Mouse (Mus musculus) gastrocnemius, postnatal 14 days (tissue): Measurements from ENCODE around the gene Lgals2. TPM values are rescaled to one million over a fixed set of nuclear protein-coding genes. Genes with fewer than 3 reads are reported as not detected.
"Not testable (repeated sequence)": the region's sequence is repeated elsewhere in the genome, so short reads cannot be mapped to it uniquely, and the experiment has no call there.

Experiments
- DNase-seq: peaks from one replicate; pipeline ENCODE4 v3.0.0; 2021; ENCODE audit warnings: mixed read lengths
- intact Hi-C: fragments of 180-260 bp; cut with DNase I; formaldehyde crosslinking; loops from one replicate; pipeline ENCODE4 v1.15.1; 2025; ENCODE audit warnings: low total_unique reads
- long read RNA-seq, 2 experiments: library from polyadenylated mRNA; stranded (forward); transcript quantifications; one replicate each; pipeline ENCODE4 v2.0.0; 2021
- total RNA-seq, 2 experiments: library from RNA; stranded (reverse); gene quantifications; 2 replicates each; pipeline ENCODE4 v1.2.3; 2021

The Lgals2 gene
- total RNA-seq, result not detected
- long read RNA-seq, experiment 1, result 0 reads
- long read RNA-seq, experiment 2, result 0 reads

DNA sequence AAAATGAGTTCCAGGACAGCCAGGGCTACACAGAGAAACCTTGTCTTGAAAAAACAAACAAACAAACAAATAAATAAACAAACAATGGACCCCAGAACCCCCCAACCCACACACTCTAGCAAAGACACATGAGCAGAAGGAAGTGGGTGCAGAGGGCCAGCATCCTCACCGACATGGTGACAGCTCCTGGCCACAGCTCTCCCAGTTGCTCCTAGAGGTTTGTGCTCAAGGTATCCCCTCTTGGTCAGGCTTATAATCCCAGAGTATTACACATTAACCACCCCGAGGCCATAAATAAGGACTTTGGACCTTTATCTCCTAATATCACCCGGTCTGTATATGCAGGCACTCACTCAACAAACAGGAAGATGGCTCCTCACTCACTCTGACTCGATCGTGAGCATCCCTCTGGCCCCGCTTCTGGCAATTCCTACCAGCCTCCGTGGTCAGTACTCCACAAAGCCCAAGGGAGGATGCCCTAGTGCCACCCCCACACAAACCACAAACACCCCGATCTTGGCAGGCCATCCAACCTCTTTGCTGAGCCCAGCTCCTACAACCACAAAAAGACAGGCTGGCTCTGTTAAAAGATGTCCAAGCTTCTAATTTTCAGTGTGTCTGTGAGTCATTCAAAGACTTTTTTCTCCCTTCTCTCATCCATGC lies at the start of gene Lgals2:
TSS of gene Lgals2 (minus strand) at position 227 of the 663 bp plus-strand sequence.
- intact Hi-C loops, result no loop called here
- DNase-seq, result no peak

DNA sequence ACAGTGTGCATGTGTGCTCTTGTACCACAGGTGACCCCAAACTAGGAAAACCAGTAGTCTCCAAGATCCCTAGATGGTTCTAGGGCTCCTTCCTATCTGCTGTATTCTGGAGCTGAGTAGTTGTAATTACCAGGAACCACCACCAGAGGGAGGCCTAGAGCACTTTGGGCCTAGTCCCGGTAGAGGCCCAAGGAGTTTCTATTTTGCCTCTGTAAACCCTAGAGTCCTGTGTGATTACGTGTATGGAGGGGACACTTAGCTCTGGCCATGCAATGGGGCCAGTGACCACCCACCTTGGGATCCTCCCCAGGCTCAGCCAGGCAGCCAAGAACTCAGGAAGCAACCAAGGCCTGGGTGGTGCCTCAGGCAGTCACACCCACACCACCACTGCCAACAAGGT lies 47.9 kb upstream of the Lgals2 start:
- intact Hi-C loops, result no loop called here

DNA sequence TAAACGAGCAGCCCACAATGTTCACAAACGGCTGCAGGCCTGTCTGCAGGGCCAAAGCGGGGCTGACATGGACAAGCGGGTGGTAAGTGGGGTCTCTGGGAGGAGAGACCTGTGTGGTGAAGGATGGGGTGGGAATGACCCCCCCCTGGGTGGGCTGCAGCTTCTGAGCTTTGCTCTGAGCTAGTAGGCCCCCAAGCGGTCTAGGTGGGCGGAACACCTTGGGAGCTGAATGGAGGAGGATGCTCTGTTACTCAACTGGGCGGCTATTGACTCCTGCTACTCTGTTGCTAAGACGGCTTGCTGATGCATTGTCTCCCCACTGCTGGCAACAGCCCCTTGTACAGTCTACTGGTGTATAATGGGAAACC lies 46.1 kb upstream of the Lgals2 start:
- intact Hi-C loops, result no loop called here
- DNase-seq, result no peak

More for the DNA sequence above, 47.9 kb upstream of the Lgals2 start:
- peak; percentile 76 for DNase-seq

DNA sequence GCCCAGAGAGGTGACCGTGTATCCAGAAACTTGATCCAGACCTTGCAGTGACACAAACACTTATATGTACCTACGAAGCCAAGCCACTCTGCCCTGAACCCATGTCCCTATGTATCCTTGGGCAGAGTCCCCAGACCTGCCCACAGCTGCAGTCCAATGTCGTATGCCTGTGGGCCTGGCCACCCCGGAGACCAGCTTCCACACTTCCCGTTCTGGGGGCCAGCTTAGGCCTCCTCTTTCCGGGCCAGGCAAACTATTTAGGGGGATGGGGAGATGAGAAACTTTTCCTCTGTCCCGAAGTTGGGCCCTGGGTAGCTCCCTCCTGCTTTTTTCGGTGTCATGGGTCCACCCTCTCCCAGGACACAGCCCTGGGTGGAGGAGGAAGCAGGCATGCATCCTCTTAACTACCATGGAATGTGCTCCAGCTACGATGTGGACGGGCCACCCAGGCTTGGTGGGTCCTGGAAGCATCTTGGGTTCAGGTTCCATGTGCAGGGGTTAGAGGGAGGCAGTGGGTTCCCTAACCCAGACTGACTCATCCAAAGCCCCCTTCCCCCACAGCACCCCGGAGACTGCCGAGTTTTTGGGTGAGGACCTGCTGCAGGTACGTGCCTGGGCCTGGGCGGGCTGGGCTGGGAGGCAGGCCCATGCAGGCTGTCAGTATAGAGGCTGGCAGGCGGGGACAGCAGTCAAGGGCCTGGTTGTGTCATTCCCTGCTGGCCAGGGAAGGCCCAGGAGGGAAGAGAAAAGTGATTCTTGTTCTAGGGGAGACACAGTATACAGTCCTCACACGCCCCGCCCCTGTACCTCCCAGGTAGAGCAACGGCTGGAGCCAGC lies 45.5 kb upstream of the Lgals2 start:
- intact Hi-C loops, result no loop called here
- DNase-seq, result no peak

DNA sequence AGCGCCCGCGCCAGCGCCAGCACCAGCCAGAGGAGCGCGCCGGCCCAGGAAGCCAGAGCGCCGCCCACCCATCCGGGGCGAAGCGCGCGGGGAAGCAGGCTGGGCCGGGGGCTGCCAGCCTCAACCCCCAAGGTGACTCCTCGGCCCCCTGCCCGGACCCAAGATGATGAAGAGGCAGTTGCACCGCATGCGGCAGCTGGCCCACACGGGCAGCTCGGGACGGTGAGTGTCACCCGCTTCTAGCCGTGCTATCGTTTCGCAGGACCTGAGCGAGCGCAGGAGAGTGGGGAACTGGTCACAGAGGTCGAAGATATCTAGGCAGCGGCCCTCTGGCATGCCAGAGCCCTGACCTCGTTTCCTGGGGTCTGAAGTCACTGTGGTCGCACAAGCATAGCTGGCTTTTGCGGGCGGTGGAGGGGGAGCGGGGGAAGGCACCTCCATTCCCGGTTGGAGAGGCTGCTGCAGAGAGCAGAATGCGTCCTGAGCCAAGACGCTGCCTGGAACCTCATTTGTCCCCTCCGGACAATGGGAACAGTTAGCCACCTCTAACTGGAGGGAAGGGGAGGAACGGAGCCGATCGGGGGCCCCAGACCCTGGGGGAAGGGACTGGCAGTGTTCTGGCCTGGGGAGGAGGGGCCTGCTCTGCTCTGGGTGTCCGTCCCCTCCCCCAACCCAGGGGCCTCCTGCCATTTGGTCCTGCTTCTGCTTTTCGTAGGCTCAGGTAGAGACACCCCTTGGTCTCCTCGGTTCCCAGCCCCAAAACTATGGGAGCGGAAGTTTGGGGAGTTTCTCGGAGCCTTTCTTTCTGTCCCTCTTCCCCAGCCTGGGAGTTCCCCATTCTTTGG lies 44.6 kb upstream of the Lgals2 start, which contains the start of gene Sh3bp1:
TSS of gene Sh3bp1 (plus strand) at position 29 of the 845 bp plus-strand sequence.
- peak; percentile 80 for DNase-seq
- intact Hi-C loops, result no loop called here

DNA sequence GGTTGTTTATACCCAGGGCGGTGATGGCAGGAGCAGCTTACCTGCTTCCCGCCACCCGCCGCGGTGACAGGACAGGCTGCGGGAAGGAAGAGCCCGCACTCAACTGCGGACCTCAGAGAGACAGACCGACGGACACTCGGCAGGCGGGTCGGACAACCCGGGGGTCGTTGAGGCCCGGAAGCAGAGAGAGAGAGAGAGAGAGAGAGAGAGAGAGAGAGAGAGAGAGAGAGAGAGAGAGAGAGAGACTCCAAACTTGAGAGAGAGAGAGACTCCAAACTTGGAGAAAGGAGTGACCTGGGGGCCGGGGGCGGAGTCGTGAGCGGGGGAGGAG lies 44.0 kb upstream of the Lgals2 start, which contains the start of gene Gm49510:
TSS of gene Gm49510 (plus strand) at position 259 of the 331 bp plus-strand sequence.
- intact Hi-C loops, result no loop called here
- no peak for DNase-seq

DNA sequence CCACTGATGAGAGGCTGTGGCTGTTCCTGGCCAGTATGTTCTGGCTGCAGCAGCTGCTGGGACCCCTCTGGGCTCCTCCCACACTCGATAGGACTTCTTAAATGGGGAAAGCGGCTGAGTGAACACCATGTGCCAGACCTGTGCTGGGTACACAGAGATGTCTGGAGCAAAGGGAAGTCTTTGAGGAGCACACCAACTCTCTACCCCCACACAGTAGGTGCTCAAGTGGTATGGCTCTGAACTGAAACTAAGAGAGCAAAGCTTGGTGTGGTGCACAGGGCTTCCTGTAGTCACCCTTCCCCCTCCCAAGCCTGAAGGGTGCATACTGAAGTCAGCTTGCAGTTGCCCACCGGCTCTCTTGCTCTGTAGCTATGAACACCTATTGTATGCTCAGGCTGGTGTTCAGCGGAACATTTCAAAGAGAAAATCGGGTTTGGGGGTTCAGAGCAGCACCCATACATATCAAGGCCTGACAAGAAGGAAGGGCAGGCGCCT lies 43.2 kb upstream of the Lgals2 start:
- no peak for DNase-seq
- intact Hi-C loops, result no loop called here

DNA sequence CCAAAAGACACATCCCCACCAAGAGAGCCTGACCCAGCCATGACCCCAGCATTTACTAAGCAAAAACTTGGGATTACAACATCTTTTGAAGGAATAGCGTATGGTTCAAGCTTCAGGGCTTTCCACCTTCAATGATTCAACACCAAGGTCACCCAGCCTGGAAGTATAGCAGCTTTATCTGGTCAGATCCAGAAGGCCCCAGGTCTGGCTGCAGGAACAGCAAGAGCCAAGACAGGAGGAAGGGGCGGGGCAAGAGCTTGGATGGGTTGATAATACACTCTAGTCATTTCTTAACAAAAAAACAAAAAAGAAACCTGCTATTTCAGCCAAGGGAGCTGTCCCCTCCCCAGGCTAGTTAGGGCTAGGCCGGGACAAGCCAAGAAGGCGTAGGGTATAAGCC lies 42.2 kb upstream of the Lgals2 start:
- intact Hi-C loops, result no loop called here
- no peak for DNase-seq

DNA sequence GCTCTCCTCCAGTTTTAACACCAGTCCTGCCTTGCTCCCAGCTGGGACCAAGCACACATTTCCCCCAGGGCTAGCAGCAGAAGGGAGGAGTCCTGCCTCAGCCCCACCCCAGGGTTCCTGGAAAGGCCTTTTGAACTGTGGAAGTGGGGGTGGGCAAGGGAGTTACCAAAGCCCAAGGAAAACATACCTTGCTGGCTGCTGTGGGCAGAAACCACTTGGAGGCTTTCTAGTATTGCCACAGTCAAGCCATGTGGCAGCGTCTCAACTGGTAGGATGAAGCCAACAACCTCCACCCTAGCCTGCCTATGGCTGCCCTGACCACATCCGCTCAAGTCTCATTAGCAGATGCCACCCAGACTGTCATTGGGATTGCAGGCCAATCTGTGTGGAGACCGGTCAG lies 40.8 kb upstream of the Lgals2 start:
- intact Hi-C loops, result no loop called here

DNA sequence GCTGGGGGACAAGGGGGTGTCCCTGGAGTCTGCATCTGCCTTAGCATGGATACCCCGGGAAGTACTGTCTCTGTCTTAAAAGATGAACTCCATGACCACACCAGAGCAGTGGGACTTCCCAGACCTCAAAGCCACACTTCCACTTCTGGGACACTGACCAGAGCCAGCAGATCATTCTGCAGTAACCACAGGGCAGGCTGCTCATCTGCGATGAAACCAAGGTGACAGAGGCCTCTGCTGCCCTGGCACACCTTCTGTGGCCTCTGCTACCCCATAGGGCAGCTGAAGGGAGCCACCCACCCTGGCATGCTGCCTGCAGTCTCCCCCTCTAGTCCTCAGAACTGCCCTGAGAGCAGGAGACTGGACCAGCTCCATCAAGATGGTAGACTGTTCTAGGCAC lies 40.4 kb upstream of the Lgals2 start:
- intact Hi-C loops, result no loop called here
- DNase-seq, result no peak

More for the DNA sequence above, 40.8 kb upstream of the Lgals2 start:
- no peak for DNase-seq

DNA sequence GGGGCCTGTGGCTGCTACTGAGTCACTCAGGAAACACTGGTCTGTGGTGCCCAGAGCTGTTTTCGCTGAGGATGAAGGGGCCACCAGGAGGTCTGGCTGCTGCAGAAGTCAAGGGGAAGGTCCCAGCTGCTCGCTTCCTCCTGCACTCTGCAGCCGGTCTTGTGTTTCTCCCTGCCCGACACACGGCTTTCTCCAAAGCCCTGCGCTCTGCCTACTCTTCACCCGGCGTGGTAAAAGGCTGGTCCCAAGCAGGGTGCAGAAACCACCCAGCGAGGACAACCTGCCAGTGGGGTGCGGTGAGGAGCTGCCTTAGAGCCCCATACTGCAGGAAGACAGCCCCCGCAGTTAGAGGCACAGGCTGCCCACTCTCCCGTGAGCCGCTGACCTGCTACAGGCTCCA lies 39.4 kb upstream of the Lgals2 start:
- no peak for DNase-seq
- intact Hi-C loops, result no loop called here

DNA sequence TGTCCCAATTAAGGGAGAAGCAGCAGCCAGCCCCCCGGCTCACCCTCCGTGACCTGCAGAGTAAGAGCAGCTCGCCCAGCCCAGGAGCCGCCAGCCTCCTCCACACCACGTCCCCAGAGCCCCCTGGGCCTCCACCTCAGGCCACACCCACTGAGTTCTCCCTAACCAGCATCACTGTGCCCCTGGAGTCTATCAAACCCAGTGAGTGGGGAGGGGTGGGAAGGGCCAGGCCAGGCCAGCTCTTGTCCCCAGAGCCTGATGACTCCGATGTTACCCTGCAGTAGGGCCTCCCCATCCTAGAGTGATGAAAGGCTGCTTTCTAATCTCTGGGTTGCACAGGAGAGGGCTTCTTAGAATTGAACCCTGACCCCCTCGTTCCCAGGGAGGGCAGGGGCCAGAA lies 37.1 kb upstream of the Lgals2 start:
- intact Hi-C loops, result no loop called here
- DNase-seq, result no peak

DNA sequence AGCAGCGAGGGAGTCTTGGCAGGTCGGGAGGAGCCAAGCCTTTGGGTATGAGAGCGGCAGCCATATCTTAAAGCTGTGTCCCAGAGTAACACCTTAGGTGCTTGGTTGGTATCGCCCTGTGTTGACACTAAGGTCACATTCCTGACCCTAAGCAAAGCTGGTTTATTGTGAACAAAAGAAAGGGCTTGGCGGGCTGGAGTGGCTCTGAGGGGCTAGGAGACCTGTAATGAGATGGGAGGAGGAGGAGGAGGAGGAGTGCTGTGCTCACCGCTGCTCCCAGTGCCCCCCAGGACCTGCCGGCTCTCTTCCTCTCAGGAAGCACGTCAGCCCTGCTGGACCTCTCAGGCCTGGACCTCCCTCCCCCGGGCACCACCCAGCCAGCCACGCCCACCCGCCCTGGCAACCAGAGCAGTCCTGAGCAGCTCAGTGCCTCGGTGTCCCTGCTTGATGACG lies 34.1 kb upstream of the Lgals2 start:
- no peak for DNase-seq
- intact Hi-C loops, result no loop called here

DNA sequence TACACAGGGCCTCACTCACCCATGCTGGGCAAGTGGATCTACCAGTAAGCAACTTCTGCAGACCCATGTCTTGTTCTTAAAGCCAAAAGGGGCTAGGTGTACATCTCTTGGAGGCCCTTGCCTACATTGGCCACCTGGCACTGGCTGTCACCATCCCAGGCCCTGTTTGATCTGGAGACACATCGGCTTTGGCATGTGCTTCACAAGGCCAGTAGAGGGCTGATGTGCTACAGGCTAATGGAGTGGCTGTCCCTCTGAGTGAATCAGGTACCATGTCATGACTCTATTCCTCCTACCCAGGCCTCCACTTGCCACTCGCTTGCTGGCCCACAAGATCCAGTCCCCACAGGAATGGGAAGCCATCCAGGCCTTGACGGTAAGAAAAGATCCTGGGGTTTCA lies 26.5 kb upstream of the Lgals2 start:
- DNase-seq, result no peak
- intact Hi-C loops, result no loop called here

DNA sequence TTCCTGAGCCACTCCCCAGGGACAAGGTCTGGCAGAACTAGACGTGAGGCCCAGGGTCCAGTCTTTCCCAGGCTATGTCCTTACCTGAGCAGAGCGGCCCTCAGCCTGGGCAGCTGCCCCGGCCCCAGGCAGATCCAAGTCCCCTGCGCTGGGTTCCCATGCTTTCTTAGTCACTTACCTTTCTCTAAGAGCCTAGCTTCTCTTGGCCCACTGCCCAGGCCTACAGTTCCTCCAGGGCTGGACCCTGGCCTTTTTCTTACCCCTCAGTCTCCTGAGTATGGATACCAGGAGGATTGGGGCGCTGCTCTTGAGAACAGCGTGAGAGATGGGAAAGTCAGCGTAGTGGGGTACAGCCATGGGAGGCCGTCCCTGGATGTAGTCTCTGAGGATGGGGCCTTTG lies 25.1 kb upstream of the Lgals2 start:
- intact Hi-C loops, result no loop called here
- DNase-seq, result no peak

DNA sequence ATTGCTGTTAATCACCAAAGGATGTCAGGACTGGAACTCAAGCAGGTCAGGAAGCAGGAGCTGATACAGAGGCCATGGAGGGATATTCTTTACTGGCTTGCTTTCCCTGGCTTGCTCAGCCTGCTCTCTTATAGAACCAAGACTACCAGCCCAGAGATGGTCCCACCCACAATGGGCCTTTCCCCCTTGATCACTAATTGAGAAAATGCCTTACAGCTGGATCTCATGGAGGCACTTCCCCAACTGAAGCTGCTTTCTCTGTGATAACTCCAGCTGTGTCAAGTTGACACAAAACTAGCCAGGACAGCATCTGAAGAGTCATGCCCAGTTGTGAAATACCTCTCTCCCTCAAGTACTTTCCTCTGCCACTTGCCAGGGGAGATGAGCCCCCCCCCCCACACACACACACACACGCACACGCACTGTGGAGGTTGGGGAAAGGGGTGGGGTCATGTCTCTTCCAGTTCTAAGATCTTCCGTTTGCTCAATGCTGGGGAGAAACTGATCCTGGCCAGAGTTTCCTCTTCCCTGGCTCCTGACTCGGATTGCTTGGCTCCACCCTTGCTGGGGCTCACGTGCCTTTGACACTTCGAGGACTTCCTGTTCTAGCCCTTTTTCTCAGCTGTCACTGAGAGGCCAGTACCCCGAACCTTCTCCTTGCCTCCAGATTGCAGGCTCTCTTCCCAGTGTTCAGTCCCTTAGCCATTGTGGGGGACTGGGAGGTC lies 23.6 kb upstream of the Lgals2 start:
- not testable (repeated sequence) for DNase-seq

DNA sequence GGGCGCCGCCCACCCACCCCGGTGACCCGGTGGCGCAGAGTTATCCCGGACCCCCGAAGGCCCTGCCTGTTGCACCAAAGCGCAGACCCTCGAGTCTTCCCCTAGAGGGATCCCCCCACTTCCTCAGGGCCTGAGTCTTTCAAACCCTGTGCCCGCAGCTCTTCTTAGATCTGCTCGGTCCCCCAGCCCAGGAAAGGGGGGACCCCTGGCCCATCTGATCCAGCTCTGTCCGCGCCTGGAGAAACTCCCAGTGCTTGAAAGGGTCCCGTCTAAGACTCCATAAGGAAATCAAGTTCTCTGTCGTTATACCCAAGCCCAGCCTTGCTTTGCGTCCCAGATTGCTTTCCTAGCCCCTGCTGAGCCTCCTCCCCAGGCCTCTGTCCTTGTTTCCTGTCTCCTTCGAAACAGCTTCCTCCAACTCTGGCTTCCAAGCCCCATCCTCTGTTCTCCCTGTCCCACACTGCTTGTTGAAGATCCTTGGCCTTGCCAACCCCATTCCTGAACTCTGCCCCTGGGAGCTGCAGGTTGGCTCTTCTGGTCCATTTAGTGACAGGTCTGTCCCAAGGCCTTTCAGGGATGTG lies 22.6 kb upstream of the Lgals2 start:
- DNase-seq, result no peak
- intact Hi-C loops, result no loop called here

More for the DNA sequence above, 23.6 kb upstream of the Lgals2 start:
- intact Hi-C loops, result not testable (repeated sequence)

DNA sequence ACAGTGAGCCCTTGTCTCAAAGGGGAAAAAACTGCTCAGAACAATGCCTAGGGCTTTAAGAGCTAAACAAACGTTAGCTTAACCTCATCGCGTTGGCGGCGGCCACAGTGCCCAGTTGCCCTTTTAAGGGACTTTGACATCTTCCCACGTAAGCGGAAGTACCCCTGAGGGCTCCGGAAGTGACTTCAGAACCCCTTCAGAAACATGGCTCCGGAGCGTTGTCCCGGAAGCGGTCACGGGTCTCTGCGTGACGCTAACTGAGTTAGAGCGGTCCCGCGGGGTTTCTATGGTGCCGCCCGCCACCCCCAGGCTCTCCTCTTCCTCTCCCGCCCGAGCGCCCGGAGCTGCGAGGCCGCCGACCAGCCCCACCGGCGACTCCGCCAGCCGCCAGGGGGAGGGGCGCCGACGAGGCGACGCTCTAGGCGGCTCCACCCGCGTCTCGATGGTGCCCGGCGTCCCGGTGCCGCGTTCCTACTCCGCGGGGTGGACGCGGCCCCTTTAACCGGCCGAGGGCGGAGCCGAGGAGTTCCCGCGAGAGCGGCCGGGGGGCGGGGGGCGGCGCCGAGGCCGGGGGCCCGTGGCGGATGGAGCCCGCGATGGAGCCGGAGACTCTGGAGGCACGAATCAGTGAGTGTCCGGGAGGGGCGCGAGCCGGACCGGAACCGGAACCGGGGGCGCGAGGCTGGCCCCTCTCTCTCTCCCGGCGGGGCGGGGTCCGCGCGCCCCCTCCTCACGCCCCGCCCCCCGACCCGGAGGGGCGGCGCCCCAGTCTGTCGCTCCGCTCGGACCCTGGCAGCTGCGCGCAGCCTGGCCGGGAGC lies 21.9 kb upstream of the Lgals2 start, which contains the start of gene Gga1:
TSS of gene Gga1 (plus strand) at position 200 of the 819 bp plus-strand sequence.
- intact Hi-C loops, result no loop called here
- DNase-seq, result peak; percentile 91
